Mouse (Mus musculus): ENCODE data around the gene Zkscan5. TPM values are rescaled to one million over a fixed set of nuclear protein-coding genes. Genes with fewer than 3 reads are reported as not detected.
A peak's percentile ranks its signal among the peaks of the same experiment; 100 is the strongest.
"Not testable (repeated sequence)": the region's sequence is repeated elsewhere in the genome, so short reads cannot be mapped to it uniquely, and the experiment has no call there.

Gene Zkscan5
- total RNA-seq, 2 experiments from 2014 or later, result 10.8 to 11.9 TPM

GRCm38 (mm10) chr5:145208391-145208790 lies 4.0 kb downstream of the Zkscan5 start:
- intact Hi-C loops (cut with DNase I); DNase-seq (ENCODE audit: low spot score in 2 of 2): not testable (repeated sequence)

GRCm38 (mm10) chr5:145211340-145211739 lies 7.0 kb downstream of the Zkscan5 start:
- no peak for DNase-seq (ENCODE audit: low spot score in 2 of 2)
- intact Hi-C loops (cut with DNase I), result no loop called here

- intact Hi-C loops (cut with DNase I), result no loop called here
- no peak for DNase-seq (ENCODE audit: low spot score in 2 of 2)
These were observed 7.9 kb downstream of the Zkscan5 start for GRCm38 (mm10) chr5:145212216-145212615.

- no peak for DNase-seq (ENCODE audit: low spot score in 2 of 2)
- intact Hi-C loops (cut with DNase I), result no loop called here
These were observed 9.1 kb downstream of the Zkscan5 start for GRCm38 (mm10) chr5:145213505-145213904.

- intact Hi-C loops (cut with DNase I), result no loop called here
- no peak for DNase-seq (ENCODE audit: low spot score in 2 of 2)
These were observed 10.3 kb downstream of the Zkscan5 start for GRCm38 (mm10) chr5:145214679-145215078.

- intact Hi-C loops (cut with DNase I), result no loop called here
- no peak for DNase-seq (ENCODE audit: low spot score in 2 of 2)
These were observed 13.4 kb downstream of the Zkscan5 start for GRCm38 (mm10) chr5:145217746-145218145.

- DNase-seq (ENCODE audit: low spot score in 2 of 2), result no peak
- intact Hi-C loops (cut with DNase I), result no loop called here
These were observed 13.8 kb downstream of the Zkscan5 start for GRCm38 (mm10) chr5:145218206-145218605.

GRCm38 (mm10) chr5:145218671-145219070 lies 14.3 kb downstream of the Zkscan5 start:
- intact Hi-C loops (cut with DNase I), result no loop called here
- no peak for DNase-seq (ENCODE audit: low spot score in 2 of 2)

GRCm38 (mm10) chr5:145219981-145220380 lies 15.6 kb downstream of the Zkscan5 start:
- DNase-seq (ENCODE audit: low spot score in 2 of 2), result no peak
- intact Hi-C loops (cut with DNase I), result no loop called here

- intact Hi-C loops (cut with DNase I), result no loop called here
- no peak for DNase-seq (ENCODE audit: low spot score in 2 of 2)
These were observed 18.5 kb downstream of the Zkscan5 start for GRCm38 (mm10) chr5:145222840-145223239.

- DNase-seq (ENCODE audit: low spot score in 2 of 2), result no peak
- intact Hi-C loops (cut with DNase I), result no loop called here
These were observed 19.0 kb downstream of the Zkscan5 start for GRCm38 (mm10) chr5:145223395-145223794.

GRCm38 (mm10) chr5:145226453-145226852 lies 22.1 kb downstream of the Zkscan5 start:
- no peak for DNase-seq (ENCODE audit: low spot score in 2 of 2)
- intact Hi-C loops (cut with DNase I), result no loop called here

- DNase-seq (ENCODE audit: low spot score in 2 of 2); intact Hi-C loops (cut with DNase I): not testable (repeated sequence)
These were observed 24.9 kb downstream of the Zkscan5 start for GRCm38 (mm10) chr5:145229283-145229682.

GRCm38 (mm10) chr5:145230641-145231040 lies 26.3 kb downstream of the Zkscan5 start:
- intact Hi-C loops (cut with DNase I), result loop anchor here (2.0 to 10.0 kb wide), 2 partner anchors 26 to 134 kb away; partner anchors contain the start of gene Zkscan5
- no peak for DNase-seq (ENCODE audit: low spot score in 2 of 2)

- peak; percentile 98 to 99 for DNase-seq (ENCODE audit: low spot score in 2 of 2)
- intact Hi-C loops (cut with DNase I), result loop anchor here (2.0 to 10.0 kb wide), 2 partner anchors 27 to 133 kb away; partner anchors contain the start of gene Zkscan5
These were observed 27.1 kb downstream of the Zkscan5 start, which contains the start of gene Zfp655 for GRCm38 (mm10) chr5:145231367-145231871. Gene Zfp655 (plus strand): TSS chr5:145231715.

GRCm38 (mm10) chr5:145231893-145232411 lies 27.6 kb downstream of the Zkscan5 start:
- DNase-seq (ENCODE audit: low spot score in 2 of 2), result no peak
- intact Hi-C loops (cut with DNase I), result loop anchor here (2.0 to 10.0 kb wide), 2 partner anchors 27 to 133 kb away; partner anchors contain the start of gene Zkscan5

- DNase-seq (ENCODE audit: low spot score in 2 of 2), result no peak
- intact Hi-C loops (cut with DNase I), result loop anchor here (10.0 kb wide), 1 partner anchor 130 kb away; no protein-coding TSS in a partner anchor
These were observed 30.3 kb downstream of the Zkscan5 start for GRCm38 (mm10) chr5:145234636-145235035.

GRCm38 (mm10) chr5:145249520-145249919 lies 45.2 kb downstream of the Zkscan5 start:
- intact Hi-C loops (cut with DNase I), result no loop called here
- no peak for DNase-seq (ENCODE audit: low spot score in 2 of 2)

All from left cerebral cortex, postnatal 36 days (tissue).